Mouse (Mus musculus) neural tube, embryonic 13.5 days (tissue): ENCODE data around the gene Zdhhc17. TPM values are rescaled to one million over a fixed set of nuclear protein-coding genes. Genes with fewer than 3 reads are reported as not detected.

ENCODE experiments used
- ATAC-seq: fragments of 200-750 bp; cut with Nextera tagmentation; 2 replicates; pipeline ENCODE4 v1.8.0; 2017; ENCODE audit warnings: low read depth, mild to moderate bottlenecking, moderate TSS enrichment, moderate library complexity
- H3K27ac ChIP-seq: fragments of 300-500 bp; sonication (generic); replicated peaks from 2 replicates; pipeline ENCODE4 v1.5.1; 2015; ENCODE audit warnings: moderate library complexity, mild to moderate bottlenecking, inconsistent platforms
- H3K27me3 ChIP-seq: fragments of 300-500 bp; sonication (generic); 2 replicates; pipeline ENCODE4 v1.6.1; 2015; ENCODE audit warnings: mild to moderate bottlenecking, inconsistent platforms
- H3K36me3 ChIP-seq: fragments of 300-500 bp; sonication (generic); 2 replicates; pipeline ENCODE4 v1.6.1; 2015; ENCODE audit warnings: mild to moderate bottlenecking, inconsistent platforms
- H3K4me1 ChIP-seq: fragments of 300-500 bp; sonication (generic); replicated peaks from 2 replicates; pipeline ENCODE4 v1.6.1; 2015; ENCODE audit warnings: inconsistent platforms
- H3K4me2 ChIP-seq: fragments of 300-500 bp; sonication (generic); 2 replicates; pipeline ENCODE4 v1.6.1; 2015; ENCODE audit warnings: inconsistent platforms, mild to moderate bottlenecking, moderate library complexity
- H3K4me3 ChIP-seq: fragments of 300-500 bp; sonication (generic); 2 replicates; pipeline ENCODE4 v1.5.1; 2015; ENCODE audit warnings: mild to moderate bottlenecking, inconsistent platforms
- H3K9ac ChIP-seq: fragments of 300-500 bp; sonication (generic); 2 replicates; pipeline ENCODE4 v1.6.1; 2015; ENCODE audit warnings: moderate library complexity, mild to moderate bottlenecking, inconsistent platforms
- H3K9me3 ChIP-seq: fragments of 300-500 bp; sonication (generic); 2 replicates; pipeline ENCODE4 v1.6.1; 2016; ENCODE audit warnings: inconsistent platforms
- WGBS: fragments of 180-500 bp; shearing (Covaris S2); methylation state at CpG from one replicate; pipeline ENCODE4 v1.1.7; 2015; 5-methylcytosine and 5-hydroxymethylcytosine counted together
- polyA plus RNA-seq: library from polyadenylated mRNA; unstranded; fragments of >200 nt; fragmentation: Nextera tagmentation; extraction: Ambion mirVana; gene quantifications from 2 replicates; pipeline ENCODE4 v1.2.1, GENCODE M21; 2015

Zdhhc17 gene
- polyA plus RNA-seq, 1 experiment from 2014 or later = 47.2 TPM

GRCm38 (mm10) chr10:111026106-111026505, 16.2 kb upstream of the Zdhhc17 start:
- Histone ChIP-seq H3K36me3 (no peaks in the 10 kb centered on the region), H3K27me3 (no peaks in the 10 kb centered on the region), H3K4me1 (0 out of 2 replicates have a peak, but pooled peaks cover 10% of the 10 kb centered on the region), H3K27ac (no peak overlapping the region), H3K9me3 (no peaks in the 10 kb centered on the region; the same call in 1 of the 2 replicates), H3K9ac (no peak overlapping the region), H3K4me3 (no peak overlapping the region), H3K4me2 (no peak overlapping the region)
- ATAC-seq = no peak
- 71% methylated on average over 6 of the region's 6 CpGs for WGBS

GRCm38 (mm10) chr10:111024746-111025145, 14.8 kb upstream of the Zdhhc17 start:
- ATAC-seq = no peak
- H3K9me3 ChIP-seq = no peaks in the 10 kb centered on the region; the same call in 1 of the 2 replicates
- H3K27me3 ChIP-seq = no peaks in the 10 kb centered on the region
- H3K9ac ChIP-seq = no peak overlapping the region
- 0 out of 2 replicates have a peak, but pooled peaks cover 10% of the 10 kb centered on the region for H3K4me1 ChIP-seq
- H3K4me3 ChIP-seq = no peak overlapping the region
- no peaks in the 10 kb centered on the region for H3K36me3 ChIP-seq
- H3K4me2 ChIP-seq = no peak overlapping the region
- H3K27ac ChIP-seq = no peak overlapping the region
- WGBS = 43% methylated on average over 4 of the region's 4 CpGs

- no peak overlapping the region for H3K4me3 ChIP-seq
- no peaks in the 10 kb centered on the region for H3K36me3 ChIP-seq
- H3K9me3 ChIP-seq = 0 out of 2 replicates have a peak, but pooled peaks cover 4% of the 10 kb centered on the region
- H3K4me2 ChIP-seq = no peak overlapping the region
- H3K27me3 ChIP-seq = no peaks in the 10 kb centered on the region
- H3K27ac ChIP-seq = no peak overlapping the region
- no peak for ATAC-seq
- no peaks in the 10 kb centered on the region; the same call in 1 of the 2 replicates for H3K4me1 ChIP-seq
- 89% methylated on average over 17 of the region's 17 CpGs for WGBS
- no peak overlapping the region for H3K9ac ChIP-seq
Observed at GRCm38 (mm10) chr10:111014476-111014875, 4.5 kb upstream of the Zdhhc17 start.

GRCm38 (mm10) chr10:111013265-111013664, 3.3 kb upstream of the Zdhhc17 start:
- Histone ChIP-seq H3K4me2 (no peak overlapping the region), H3K4me1 (peaks cover 7% of the 10 kb centered on the region), H3K4me3 (no peak overlapping the region), H3K36me3 (no peaks in the 10 kb centered on the region), H3K27ac (no peak overlapping the region), H3K9me3 (0 out of 2 replicates have a peak, but pooled peaks cover 4% of the 10 kb centered on the region), H3K27me3 (no peaks in the 10 kb centered on the region), H3K9ac (no peak overlapping the region)
- 98% methylated on average over 3 of the region's 3 CpGs for WGBS
- no peak for ATAC-seq

GRCm38 (mm10) chr10:111012496-111013038, 2.6 kb upstream of the Zdhhc17 start:
- Histone ChIP-seq H3K9ac (no peak overlapping the region), H3K27ac (no peak overlapping the region), H3K36me3 (no peaks in the 10 kb centered on the region), H3K27me3 (no peaks in the 10 kb centered on the region), H3K4me2 (no peak overlapping the region), H3K4me3 (no peak overlapping the region), H3K4me1 (peaks cover 14% of the 10 kb centered on the region), H3K9me3 (0 out of 2 replicates have a peak, but pooled peaks cover 4% of the 10 kb centered on the region)
- 74% methylated on average over 5 of the region's 5 CpGs for whole genome bisulfite sequencing
- ATAC-seq = no peak

GRCm38 (mm10) chr10:111011226-111011765, 1.4 kb upstream of the Zdhhc17 start:
- H3K9ac ChIP-seq = peak overlapping the region; percentile 95
- peaks cover 25% of the 10 kb centered on the region for H3K4me1 ChIP-seq
- WGBS = 2% methylated on average over 14 of the region's 14 CpGs
- no peak for ATAC-seq
- peak overlapping the region; percentile 99 for H3K27ac ChIP-seq
- no peaks in the 10 kb centered on the region for H3K36me3 ChIP-seq
- peak overlapping the region; percentile 86 for H3K4me2 ChIP-seq
- H3K27me3 ChIP-seq = no peaks in the 10 kb centered on the region
- H3K4me3 ChIP-seq = peak overlapping the region; percentile 72
- 0 out of 2 replicates have a peak, but pooled peaks cover 4% of the 10 kb centered on the region for H3K9me3 ChIP-seq

- Histone ChIP-seq H3K4me1 (peaks cover 32% of the 10 kb centered on the region), H3K27me3 (no peaks in the 10 kb centered on the region), H3K9me3 (0 out of 2 replicates have a peak, but pooled peaks cover 4% of the 10 kb centered on the region), H3K9ac (peak overlapping the region; percentile 95), H3K4me2 (peak overlapping the region; percentile 86), H3K27ac (peak overlapping the region; percentile 99), H3K36me3 (no peaks in the 10 kb centered on the region), H3K4me3 (peak overlapping the region; percentile 72)
- 0% methylated on average over 19 of the region's 19 CpGs for WGBS
- ATAC-seq = peak; percentile 24
Observed at GRCm38 (mm10) chr10:111010480-111011225, 713 bp upstream of the Zdhhc17 start.

- under 1% methylated on average over 28 of the region's 28 CpGs for WGBS
- peak overlapping the region; percentile 86 for H3K4me2 ChIP-seq
- H3K27me3 ChIP-seq = no peaks in the 10 kb centered on the region
- ATAC-seq = no peak
- H3K27ac ChIP-seq = peak overlapping the region; percentile 99
- peak overlapping the region; percentile 72 for H3K4me3 ChIP-seq
- H3K4me1 ChIP-seq = peaks cover 40% of the 10 kb centered on the region
- peak overlapping the region; percentile 95 for H3K9ac ChIP-seq
- H3K9me3 ChIP-seq = no peaks in the 10 kb centered on the region
- H3K36me3 ChIP-seq = no peaks in the 10 kb centered on the region
Observed at GRCm38 (mm10) chr10:111009113-111009640, 763 bp downstream of the Zdhhc17 start.

- Histone ChIP-seq H3K4me1 (peaks cover 40% of the 10 kb centered on the region), H3K9ac (0 out of 2 replicates have a peak overlapping the region, but pooled peaks have one; percentile 95), H3K36me3 (no peaks in the 10 kb centered on the region), H3K4me3 (peak overlapping the region; percentile 72), H3K9me3 (no peaks in the 10 kb centered on the region), H3K27me3 (no peaks in the 10 kb centered on the region), H3K27ac (no peak overlapping the region; the same call in 1 of the 2 replicates), H3K4me2 (peak overlapping the region; percentile 86)
- no peak for ATAC-seq
- 32% methylated on average over 4 of the region's 4 CpGs for WGBS
Observed at GRCm38 (mm10) chr10:111007687-111008086, 2.3 kb downstream of the Zdhhc17 start.

- peak overlapping the region; percentile 45; the same call in 1 of the 2 replicates for H3K9ac ChIP-seq
- ATAC-seq = no peak
- H3K4me1 ChIP-seq = peaks cover 40% of the 10 kb centered on the region
- peak overlapping the region; percentile 49 for H3K27ac ChIP-seq
- 74% methylated on average over 14 of the region's 14 CpGs for WGBS
- H3K9me3 ChIP-seq = no peaks in the 10 kb centered on the region
- no peak overlapping the region for H3K4me3 ChIP-seq
- H3K4me2 ChIP-seq = no peak overlapping the region
- no peaks in the 10 kb centered on the region for H3K36me3 ChIP-seq
- H3K27me3 ChIP-seq = no peaks in the 10 kb centered on the region
Observed at GRCm38 (mm10) chr10:111005611-111006488, 4.1 kb downstream of the Zdhhc17 start.

GRCm38 (mm10) chr10:111004220-111004619, 5.7 kb downstream of the Zdhhc17 start:
- no peaks in the 10 kb centered on the region for H3K36me3 ChIP-seq
- H3K4me3 ChIP-seq = no peak overlapping the region
- no peaks in the 10 kb centered on the region for H3K27me3 ChIP-seq
- no peak overlapping the region for H3K4me2 ChIP-seq
- peaks cover 42% of the 10 kb centered on the region for H3K4me1 ChIP-seq
- no peaks in the 10 kb centered on the region for H3K9me3 ChIP-seq
- ATAC-seq = no peak
- H3K27ac ChIP-seq = no peak overlapping the region
- H3K9ac ChIP-seq = no peak overlapping the region
- WGBS = 95% methylated on average over 6 of the region's 6 CpGs
